Mouse (Mus musculus) C2C12 (cell line): ENCODE data around the gene Map6. TPM values are rescaled to one million over a fixed set of nuclear protein-coding genes. Genes with fewer than 3 reads are reported as not detected.

Experiments used
- H3K27me3 ChIP-seq: one replicate; pipeline ENCODE4 v1.6.1; 2011; ENCODE audit not compliant: control insufficient read depth, insufficient read depth, insufficient read length
- H3K36me3 ChIP-seq: one replicate; pipeline ENCODE4 v1.6.1; 2011; ENCODE audit not compliant: control insufficient read depth, insufficient read depth
- H3K4me3 ChIP-seq: one replicate; pipeline ENCODE4 v1.5.1; 2011; ENCODE audit warnings: mild to moderate bottlenecking, control low read depth; ENCODE audit not compliant: poor library complexity, insufficient read depth, severe bottlenecking
- H3K79me2 ChIP-seq: one replicate; pipeline ENCODE4 v1.6.1; 2011; ENCODE audit not compliant: control insufficient read depth, insufficient read depth
- H3K79me3 ChIP-seq: one replicate; pipeline ENCODE4 v1.6.1; 2011; ENCODE audit warnings: low read depth, control low read depth
- H3ac ChIP-seq: one replicate; pipeline ENCODE3; 2011; ENCODE audit warnings: low read depth; ENCODE audit not compliant: control insufficient read depth, insufficient read length
- CEBPB ChIP-seq: IDR thresholded peaks from one replicate; pipeline ENCODE4 v1.6.1; 2011; ENCODE audit warnings: low read depth, mild to moderate bottlenecking, control low read depth, moderate library complexity
- CTCF ChIP-seq: IDR thresholded peaks from one replicate; pipeline ENCODE4 v1.5.1; 2011; ENCODE audit not compliant: control insufficient read depth, insufficient read depth, insufficient read length
- FOSL1 ChIP-seq: IDR thresholded peaks from one replicate; pipeline ENCODE4 v1.8.0; 2011; ENCODE audit warnings: mild to moderate bottlenecking, low read length; ENCODE audit not compliant: poor library complexity, insufficient read depth, severe bottlenecking
- MAX ChIP-seq: IDR thresholded peaks from one replicate; pipeline ENCODE4 v1.6.1; 2011; ENCODE audit warnings: mild to moderate bottlenecking, control low read depth
- MYOD1 ChIP-seq: IDR thresholded peaks from one replicate; pipeline ENCODE4 v1.6.1; 2011; ENCODE audit warnings: low read depth; ENCODE audit not compliant: control insufficient read depth, insufficient read length
- MYOG ChIP-seq: IDR thresholded peaks from one replicate; pipeline ENCODE4 v1.6.1; 2011; ENCODE audit not compliant: control insufficient read depth, insufficient read length; ENCODE audit errors: extremely low read depth
- USF1 ChIP-seq: IDR thresholded peaks from one replicate; pipeline ENCODE4 v1.6.1; 2011; ENCODE audit warnings: low read depth, mild to moderate bottlenecking, control low read depth, moderate library complexity
- polyA plus RNA-seq: library from polyadenylated mRNA; unstranded; fragments of >200 nt; fragmentation: generic; extraction: Trizol; gene quantifications from one replicate; pipeline ENCODE4 v1.2.1, GENCODE M21; 2012; ENCODE audit warnings: missing spikeins

Map6 gene
- polyA plus RNA-seq, 1 experiment: 39.2 TPM

- H3K79me2 ChIP-seq: peaks cover 27% of the 10 kb centered on the region
- H3K27me3 ChIP-seq: no peaks in the 10 kb centered on the region
- H3K79me3 ChIP-seq: peaks cover 3% of the 10 kb centered on the region
- no peaks in the 10 kb centered on the region for H3K36me3 ChIP-seq
- no peak overlapping the region for H3ac ChIP-seq
- TF ChIP-seq CTCF (no peak), MYOD1 (no peak), CEBPB (no peak), MYOG (no peak)
- no peak overlapping the region for H3K4me3 ChIP-seq
These were observed 116.0 kb downstream of the Map6 start for GRCm38 (mm10) chr7:99383246-99383645.

GRCm38 (mm10) chr7:99384101-99384611 is 116.9 kb downstream of the Map6 start:
- H3K79me3 ChIP-seq: peaks cover 3% of the 10 kb centered on the region
- H3K79me2 ChIP-seq: peaks cover 27% of the 10 kb centered on the region
- no peaks in the 10 kb centered on the region for H3K27me3 ChIP-seq
- H3K36me3 ChIP-seq: no peaks in the 10 kb centered on the region
- no peak overlapping the region for H3ac ChIP-seq
- no peak overlapping the region for H3K4me3 ChIP-seq
- no peak for TF ChIP-seq FOSL1
- no peak for TF ChIP-seq USF1
- TF ChIP-seq MYOD1: no peak
- no peak for TF ChIP-seq CEBPB
- no peak for TF ChIP-seq MAX
- TF ChIP-seq MYOG: no peak
- no peak for TF ChIP-seq CTCF

GRCm38 (mm10) chr7:99386030-99386429 is 118.8 kb downstream of the Map6 start:
- Histone ChIP-seq H3K79me2 (peaks cover 27% of the 10 kb centered on the region), H3K4me3 (no peak overlapping the region), H3K36me3 (no peaks in the 10 kb centered on the region), H3K79me3 (peaks cover 3% of the 10 kb centered on the region), H3ac (no peak overlapping the region), H3K27me3 (no peaks in the 10 kb centered on the region)
- TF ChIP-seq FOSL1 (no peak), MYOD1 (peak; percentile 62), MAX (no peak), CEBPB (no peak), USF1 (no peak), CTCF (no peak), MYOG (no peak)

Other genes with a start within 250 kb of the Map6 start
- 9.0 TPM for gene Uvrag, start 126.3 kb upstream of the Map6 start, polyA plus RNA-seq
- gene Dgat2, start 84.7 kb upstream of the Map6 start, polyA plus RNA-seq: 3.0 TPM
- gene Mogat2, start 28.8 kb upstream of the Map6 start, polyA plus RNA-seq: 0.77 TPM
- gene Serpinh1, start 85.8 kb downstream of the Map6 start, polyA plus RNA-seq: 1,202 TPM
- 3.6 TPM for gene Gdpd5, start 114.0 kb downstream of the Map6 start, polyA plus RNA-seq
- not detected for gene Klhl35, start 198.6 kb downstream of the Map6 start, polyA plus RNA-seq
- gene Rps3, start 216.3 kb downstream of the Map6 start, polyA plus RNA-seq: 2,967 TPM